Mouse (Mus musculus): ENCODE data around the gene Bin2. TPM values are rescaled to one million over a fixed set of nuclear protein-coding genes. Genes with fewer than 3 reads are reported as not detected.
"Not testable (repeated sequence)": the region's sequence is repeated elsewhere in the genome, so short reads cannot be mapped to it uniquely, and the experiment has no call there.

Gene Bin2
- polyA plus RNA-seq, 1 experiment from 2014 or later, result 2.4 TPM

- Histone ChIP-seq H3K4me3 (ENCODE audit: low read length) (no peak overlapping the region), H3K9ac (ENCODE audit: low read depth, low read length) (no peak overlapping the region), H3K36me3 (ENCODE audit: control insufficient read depth, insufficient read depth, low read length) (no peaks in the 10 kb centered on the region), H3K27ac (ENCODE audit: low read depth, low read length) (no peak overlapping the region), H3K27me3 (ENCODE audit: control insufficient read depth, insufficient read depth, low read length) (no peaks in the 10 kb centered on the region), H3K9me3 (ENCODE audit: control insufficient read depth, low read length) (no peaks in the 10 kb centered on the region), H3K4me1 (ENCODE audit: control insufficient read depth, insufficient read depth, low read length) (no peaks in the 10 kb centered on the region), H3K4me2 (replicated peaks; ENCODE audit: low read depth, low read length) (no peak overlapping the region)
- 18% methylated on average over 10 of the region's 10 CpGs for WGBS
- ATAC-seq (ENCODE audit: low FRiP score, low TSS enrichment), result no peak
These were observed 42.1 kb downstream of the Bin2 start for GRCm38 (mm10) chr15:100627287-100627686.

- no peaks in the 10 kb centered on the region for H3K4me1 ChIP-seq (ENCODE audit: control insufficient read depth, insufficient read depth, low read length)
- H3K36me3 ChIP-seq (ENCODE audit: control insufficient read depth, insufficient read depth, low read length), result peaks cover 16% of the 10 kb centered on the region
- H3K9ac ChIP-seq (ENCODE audit: low read depth, low read length), result no peak overlapping the region
- no peak overlapping the region for H3K4me2 ChIP-seq (replicated peaks; ENCODE audit: low read depth, low read length)
- H3K27me3 ChIP-seq (ENCODE audit: control insufficient read depth, insufficient read depth, low read length), result no peaks in the 10 kb centered on the region
- no peak overlapping the region for H3K27ac ChIP-seq (ENCODE audit: low read depth, low read length)
- 88% methylated on average over 3 of the region's 3 CpGs for WGBS
- no peaks in the 10 kb centered on the region for H3K9me3 ChIP-seq (ENCODE audit: control insufficient read depth, low read length)
- no peak overlapping the region for H3K4me3 ChIP-seq (ENCODE audit: low read length)
- ATAC-seq (ENCODE audit: low FRiP score, low TSS enrichment), result no peak
These were observed 44.9 kb downstream of the Bin2 start for GRCm38 (mm10) chr15:100624435-100624834.

- Histone ChIP-seq H3K4me1 (ENCODE audit: control insufficient read depth, insufficient read depth, low read length) (no peaks in the 10 kb centered on the region), H3K36me3 (ENCODE audit: control insufficient read depth, insufficient read depth, low read length) (peaks cover 23% of the 10 kb centered on the region), H3K27ac (ENCODE audit: low read depth, low read length) (no peak overlapping the region), H3K9ac (ENCODE audit: low read depth, low read length) (no peak overlapping the region), H3K4me3 (ENCODE audit: low read length) (no peak overlapping the region), H3K27me3 (ENCODE audit: control insufficient read depth, insufficient read depth, low read length) (no peaks in the 10 kb centered on the region), H3K9me3 (ENCODE audit: control insufficient read depth, low read length) (no peaks in the 10 kb centered on the region), H3K4me2 (replicated peaks; ENCODE audit: low read depth, low read length) (no peak overlapping the region)
- ATAC-seq (ENCODE audit: low FRiP score, low TSS enrichment), result no peak
- 91% methylated on average over 9 of the region's 9 CpGs for WGBS
These were observed 45.6 kb downstream of the Bin2 start for GRCm38 (mm10) chr15:100623754-100624153.

- H3K9me3 ChIP-seq (ENCODE audit: control insufficient read depth, low read length), result no peaks in the 10 kb centered on the region
- H3K27me3 ChIP-seq (ENCODE audit: control insufficient read depth, insufficient read depth, low read length), result no peaks in the 10 kb centered on the region
- no peak for ATAC-seq (ENCODE audit: low FRiP score, low TSS enrichment)
- H3K4me3 ChIP-seq (ENCODE audit: low read length), result no peak overlapping the region
- no peak overlapping the region for H3K4me2 ChIP-seq (replicated peaks; ENCODE audit: low read depth, low read length)
- 85% methylated on average over 7 of the region's 7 CpGs for WGBS
- peaks cover 37% of the 10 kb centered on the region for H3K36me3 ChIP-seq (ENCODE audit: control insufficient read depth, insufficient read depth, low read length)
- H3K4me1 ChIP-seq (ENCODE audit: control insufficient read depth, insufficient read depth, low read length), result no peaks in the 10 kb centered on the region
- H3K9ac ChIP-seq (ENCODE audit: low read depth, low read length), result no peak overlapping the region
- no peak overlapping the region for H3K27ac ChIP-seq (ENCODE audit: low read depth, low read length)
These were observed 47.2 kb downstream of the Bin2 start for GRCm38 (mm10) chr15:100622164-100622563.

- not testable (repeated sequence) for H3K9me3 ChIP-seq (ENCODE audit: control insufficient read depth, low read length); H3K27ac ChIP-seq (ENCODE audit: low read depth, low read length); H3K4me3 ChIP-seq (ENCODE audit: low read length); H3K27me3 ChIP-seq (ENCODE audit: control insufficient read depth, insufficient read depth, low read length); ATAC-seq (ENCODE audit: low FRiP score, low TSS enrichment); H3K4me2 ChIP-seq (replicated peaks; ENCODE audit: low read depth, low read length); H3K4me1 ChIP-seq (ENCODE audit: control insufficient read depth, insufficient read depth, low read length); H3K9ac ChIP-seq (ENCODE audit: low read depth, low read length)
- 66% methylated on average over 9 of the region's 9 CpGs for WGBS
- H3K36me3 ChIP-seq (ENCODE audit: control insufficient read depth, insufficient read depth, low read length), result peaks cover 40% of the 10 kb centered on the region
These were observed 47.7 kb downstream of the Bin2 start for GRCm38 (mm10) chr15:100621671-100622070.

GRCm38 (mm10) chr15:100619200-100619599, 50.2 kb downstream of the Bin2 start:
- no peak for ATAC-seq (ENCODE audit: low FRiP score, low TSS enrichment)
- 89% methylated on average over 7 of the region's 7 CpGs for WGBS
- H3K27ac ChIP-seq (ENCODE audit: low read depth, low read length), result no peak overlapping the region

GRCm38 (mm10) chr15:100616221-100616620, 53.1 kb downstream of the Bin2 start:
- ATAC-seq (ENCODE audit: low FRiP score, low TSS enrichment), result peak; percentile 2; the same call in 1 of the 2 replicates
- Histone ChIP-seq H3K27ac (ENCODE audit: low read depth, low read length) (peak overlapping the region; percentile 97), H3K9ac (ENCODE audit: low read depth, low read length) (peak overlapping the region; percentile 86), H3K27me3 (ENCODE audit: control insufficient read depth, insufficient read depth, low read length) (no peaks in the 10 kb centered on the region), H3K36me3 (ENCODE audit: control insufficient read depth, insufficient read depth, low read length) (peaks cover 40% of the 10 kb centered on the region), H3K4me3 (ENCODE audit: low read length) (peak overlapping the region; percentile 91), H3K4me2 (replicated peaks; ENCODE audit: low read depth, low read length) (peak overlapping the region; percentile 70), H3K9me3 (ENCODE audit: control insufficient read depth, low read length) (no peaks in the 10 kb centered on the region), H3K4me1 (ENCODE audit: control insufficient read depth, insufficient read depth, low read length) (peaks cover 14% of the 10 kb centered on the region; the same call in 1 of the 2 replicates)
- 1% methylated on average over 19 of the region's 19 CpGs for WGBS

More at GRCm38 (mm10) chr15:100619200-100619599, 50.2 kb downstream of the Bin2 start:
- Histone ChIP-seq H3K27me3 (ENCODE audit: control insufficient read depth, insufficient read depth, low read length) (no peaks in the 10 kb centered on the region), H3K36me3 (ENCODE audit: control insufficient read depth, insufficient read depth, low read length) (peaks cover 40% of the 10 kb centered on the region), H3K4me1 (ENCODE audit: control insufficient read depth, insufficient read depth, low read length) (peaks cover 8% of the 10 kb centered on the region; the same call in 1 of the 2 replicates), H3K9me3 (ENCODE audit: control insufficient read depth, low read length) (no peaks in the 10 kb centered on the region), H3K4me3 (ENCODE audit: low read length) (no peak overlapping the region), H3K4me2 (replicated peaks; ENCODE audit: low read depth, low read length) (no peak overlapping the region), H3K9ac (ENCODE audit: low read depth, low read length) (no peak overlapping the region)

GRCm38 (mm10) chr15:100615825-100616220, 53.5 kb downstream of the Bin2 start:
- H3K4me1 ChIP-seq (ENCODE audit: control insufficient read depth, insufficient read depth, low read length), result peaks cover 14% of the 10 kb centered on the region; the same call in 1 of the 2 replicates
- H3K9me3 ChIP-seq (ENCODE audit: control insufficient read depth, low read length), result no peaks in the 10 kb centered on the region
- WGBS, result under 1% methylated on average over 42 of the region's 43 CpGs
- peak overlapping the region; percentile 70 for H3K4me2 ChIP-seq (replicated peaks; ENCODE audit: low read depth, low read length)
- peak overlapping the region; percentile 97 for H3K27ac ChIP-seq (ENCODE audit: low read depth, low read length)
- peak overlapping the region; percentile 91 for H3K4me3 ChIP-seq (ENCODE audit: low read length)
- peak; percentile 81 for ATAC-seq (ENCODE audit: low FRiP score, low TSS enrichment)
- H3K27me3 ChIP-seq (ENCODE audit: control insufficient read depth, insufficient read depth, low read length), result no peaks in the 10 kb centered on the region
- H3K36me3 ChIP-seq (ENCODE audit: control insufficient read depth, insufficient read depth, low read length), result peaks cover 37% of the 10 kb centered on the region
- peak overlapping the region; percentile 86 for H3K9ac ChIP-seq (ENCODE audit: low read depth, low read length)

GRCm38 (mm10) chr15:100614996-100615824, 54.1 kb downstream of the Bin2 start, which contains the start of gene Dazap2:
Gene Dazap2 (plus strand): TSS chr15:100615349.
- H3K36me3 ChIP-seq (ENCODE audit: control insufficient read depth, insufficient read depth, low read length), result peaks cover 31% of the 10 kb centered on the region

More at GRCm38 (mm10) chr15:100614996-100615824, 54.1 kb downstream of the Bin2 start, which contains the start of gene Dazap2:
- under 1% methylated on average over 88 of the region's 99 CpGs for WGBS
- Histone ChIP-seq H3K4me1 (ENCODE audit: control insufficient read depth, insufficient read depth, low read length) (peaks cover 14% of the 10 kb centered on the region; the same call in 1 of the 2 replicates), H3K4me2 (replicated peaks; ENCODE audit: low read depth, low read length) (peak within 1 kb of the TSS; percentile 85), H3K9me3 (ENCODE audit: control insufficient read depth, low read length) (no peaks in the 10 kb centered on the region), H3K27ac (ENCODE audit: low read depth, low read length) (peak within 1 kb of the TSS; percentile 97), H3K27me3 (ENCODE audit: control insufficient read depth, insufficient read depth, low read length) (no peaks in the 10 kb centered on the region), H3K4me3 (ENCODE audit: low read length) (peak within 1 kb of the TSS; percentile 91), H3K9ac (ENCODE audit: low read depth, low read length) (peak within 1 kb of the TSS; percentile 86)
- ATAC-seq (ENCODE audit: low FRiP score, low TSS enrichment), result peak; percentile 85
